Mouse (Mus musculus) small intestine, adult 2 months (tissue): ENCODE results near the gene Wnt4.

ENCODE experiments used
- CTCF ChIP-seq: fragments of 200-500 bp; IDR thresholded peaks from 2 replicates; pipeline ENCODE4 v1.5.1; 2012; ENCODE audit warnings: low read depth, mild to moderate bottlenecking, control low read depth, inconsistent platforms, low read length, moderate library complexity, mixed read lengths; ENCODE audit not compliant: insufficient replicate concordance, insufficient read length; ENCODE audit errors: extremely low read depth
- POLR2A ChIP-seq: fragments of 200-500 bp; IDR thresholded peaks from 2 replicates; pipeline ENCODE4 v1.6.1; 2012; ENCODE audit warnings: low read depth, mild to moderate bottlenecking, control low read depth, inconsistent platforms, low read length, moderate library complexity

GRCm38 (mm10) chr4:137282584-137283406 lies 5.5 kb downstream of the Wnt4 start:
- TF ChIP-seq POLR2A (no peak), CTCF (no peak)
